ENCODE assay signal across 7 mouse cellular contexts in the genomic region with DNA sequence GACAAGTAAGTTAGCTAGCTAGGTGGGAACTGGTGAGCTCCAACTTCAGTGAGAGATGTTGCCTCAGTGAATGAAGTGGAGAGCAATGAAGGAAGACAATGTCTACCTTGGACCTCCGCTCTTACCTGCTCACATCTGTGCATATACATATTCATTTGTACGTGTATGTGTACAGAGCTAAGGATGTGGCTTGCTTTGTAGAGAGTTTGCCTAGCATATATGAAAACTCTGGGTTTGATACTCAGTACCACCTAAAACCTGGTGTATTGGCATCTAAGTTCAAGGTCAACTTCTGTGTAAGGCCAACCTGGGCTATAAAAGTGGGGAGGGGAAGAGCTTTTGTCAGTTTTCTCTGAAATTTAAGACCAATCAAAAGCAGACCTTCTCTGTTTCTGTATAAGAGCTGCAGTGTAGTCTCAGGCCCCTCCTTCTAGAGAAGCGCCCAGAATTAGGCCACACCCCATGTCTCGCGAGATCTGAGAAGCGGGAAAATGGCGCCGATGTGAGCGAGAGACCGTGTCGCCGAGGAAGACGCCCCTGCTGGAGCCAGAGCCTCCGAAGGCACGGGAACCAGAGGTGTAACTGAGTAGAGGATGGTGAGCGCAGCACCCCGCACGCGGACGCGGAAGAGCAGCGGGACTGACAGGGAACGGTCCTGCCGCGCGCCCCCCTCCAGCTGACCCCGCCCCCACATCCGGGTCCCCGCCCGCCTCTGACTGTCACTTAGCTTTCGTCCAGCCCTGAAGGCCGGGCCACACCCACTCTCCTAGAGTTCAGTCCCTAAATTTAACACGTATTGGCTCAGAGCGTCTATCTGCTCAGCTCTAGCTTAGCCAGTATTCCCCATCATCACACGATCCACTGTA. TPM values are rescaled to one million over a fixed set of nuclear protein-coding genes. Genes with fewer than 3 reads are reported as not detected.
DNase-seq lines count a peak whose midpoint lies in the region; ATAC-seq lines count a peak whose summit lies in the region.

Gene Zfp414 (plus strand): TSS at position 470 of the 866 bp plus-strand sequence.

- peak; percentile 91 for ATAC-seq in embryonic facial prominence, embryonic 11.5 days (replicated peaks; ENCODE audit: insufficient number of reproducible peaks, low FRiP score, low TSS enrichment, low read depth)
- peak; percentile 94 for ATAC-seq in limb, embryonic 11.5 days (ENCODE audit: insufficient number of reproducible peaks, low FRiP score, low TSS enrichment, low read depth)
- ATAC-seq in midbrain, embryonic 14.5 days (ENCODE audit: low FRiP score, low TSS enrichment), result peak; percentile 94

- no peaks in the 10 kb centered on the region for H3K9me3 ChIP-seq in embryonic facial prominence, embryonic 11.5 days (replicated peaks; ENCODE audit: control insufficient read depth, low read length)
- H3K9me3 ChIP-seq in limb, embryonic 11.5 days (ENCODE audit: control insufficient read depth, low read length), result no peaks in the 10 kb centered on the region
- no peaks in the 10 kb centered on the region for H3K9me3 ChIP-seq in midbrain, embryonic 14.5 days (ENCODE audit: control insufficient read depth, low read length)

- peaks cover 3% of the 10 kb centered on the region; the same call in 1 of the 2 replicates for H3K36me3 ChIP-seq in embryonic facial prominence, embryonic 11.5 days (replicated peaks; ENCODE audit: control insufficient read depth, insufficient read depth, low read depth, low read length)
- H3K36me3 ChIP-seq in limb, embryonic 11.5 days (ENCODE audit: control insufficient read depth, insufficient read depth, low read length), result peaks cover 3% of the 10 kb centered on the region; the same call in 1 of the 2 replicates
- peaks cover 24% of the 10 kb centered on the region for H3K36me3 ChIP-seq in midbrain, embryonic 14.5 days (ENCODE audit: control insufficient read depth, insufficient read depth, low read length)

- peak; percentile 95 for DNase-seq in adrenal gland, postnatal 14 days
- DNase-seq in embryonic facial prominence, embryonic 11.5 days (ENCODE audit: low spot score), result peak; percentile 98
- DNase-seq in heart, adult 11 months, result peak; percentile 99
- DNase-seq in kidney, adult 18-20 months, result peak; percentile 96
- DNase-seq in limb, embryonic 11.5 days (ENCODE audit: low spot score), result peak; percentile 96
- DNase-seq in midbrain, embryonic 14.5 days, result peak; percentile 98
- peak; percentile 83 to 93 for DNase-seq in spleen, adult 18-20 months

- H3K27me3 ChIP-seq in embryonic facial prominence, embryonic 11.5 days (ENCODE audit: control insufficient read depth, insufficient read depth, low read length), result no peaks in the 10 kb centered on the region
- H3K27me3 ChIP-seq in limb, embryonic 11.5 days (ENCODE audit: control insufficient read depth, insufficient read depth, low read length), result no peaks in the 10 kb centered on the region
- no peaks in the 10 kb centered on the region for H3K27me3 ChIP-seq in midbrain, embryonic 14.5 days (ENCODE audit: control insufficient read depth, insufficient read depth, low read length)

- no peaks in the 10 kb centered on the region; the same call in 1 of the 2 replicates for H3K4me1 ChIP-seq in embryonic facial prominence, embryonic 11.5 days (ENCODE audit: control insufficient read depth, insufficient read depth, low read length)
- H3K4me1 ChIP-seq in limb, embryonic 11.5 days (ENCODE audit: control insufficient read depth, insufficient read depth, low read length), result peaks cover 6% of the 10 kb centered on the region; the same call in 1 of the 2 replicates
- peaks cover 16% of the 10 kb centered on the region for H3K4me1 ChIP-seq in midbrain, embryonic 14.5 days (ENCODE audit: control insufficient read depth, insufficient read depth, low read length)

- H3K9ac ChIP-seq in embryonic facial prominence, embryonic 11.5 days (replicated peaks; ENCODE audit: low read length), result peak within 1 kb of the TSS; percentile 90
- H3K9ac ChIP-seq in limb, embryonic 11.5 days (ENCODE audit: low read length), result peak within 1 kb of the TSS; percentile 92
- peak within 1 kb of the TSS; percentile 72 for H3K9ac ChIP-seq in midbrain, embryonic 14.5 days (replicated peaks; ENCODE audit: low read length)

- peak within 1 kb of the TSS; percentile 96 for H3K27ac ChIP-seq in embryonic facial prominence, embryonic 11.5 days (replicated peaks; ENCODE audit: low read depth, low read length)
- H3K27ac ChIP-seq in limb, embryonic 11.5 days (replicated peaks; ENCODE audit: low read depth, low read length), result peak within 1 kb of the TSS; percentile 95
- peak within 1 kb of the TSS; percentile 96 for H3K27ac ChIP-seq in midbrain, embryonic 14.5 days (replicated peaks; ENCODE audit: low read depth, low read length)

- 3% methylated on average over 33 of the region's 35 CpGs for WGBS in embryonic facial prominence, embryonic 11.5 days
- WGBS in limb, embryonic 11.5 days, result 3% methylated on average over 35 of the region's 35 CpGs
- WGBS in midbrain, embryonic 14.5 days, result 3% methylated on average over 35 of the region's 35 CpGs

- peak within 1 kb of the TSS; percentile 65 for H3K4me2 ChIP-seq in embryonic facial prominence, embryonic 11.5 days (ENCODE audit: low read depth, low read length)
- peak within 1 kb of the TSS; percentile 73 for H3K4me2 ChIP-seq in limb, embryonic 11.5 days (ENCODE audit: low read depth, severe bottlenecking)
- H3K4me2 ChIP-seq in midbrain, embryonic 14.5 days (ENCODE audit: low read length), result peak within 1 kb of the TSS; percentile 61

- H3K4me3 ChIP-seq in embryonic facial prominence, embryonic 11.5 days (ENCODE audit: low read depth, low read length), result peak within 1 kb of the TSS; percentile 66
- peak within 1 kb of the TSS; percentile 59 for H3K4me3 ChIP-seq in limb, embryonic 11.5 days (ENCODE audit: low read depth, low read length)
- peak within 1 kb of the TSS; percentile 50 for H3K4me3 ChIP-seq in midbrain, embryonic 14.5 days (replicated peaks; ENCODE audit: low read depth, low read length)

RNA-seq across cellular contexts. Expression of gene Zfp414, which starts in this region (rescaled TPM):
- total RNA-seq in adrenal gland, postnatal 14 days (2021), result 32.8 and 38.9 TPM in 2 replicates
- 53.3 and 60.0 TPM in 2 replicates for polyA plus RNA-seq in embryonic facial prominence, embryonic 11.5 days (2014; fragmentation: Nextera tagmentation; extraction: Ambion mirVana)
- 72.9 and 75.7 TPM in 2 replicates for polyA plus RNA-seq in limb, embryonic 11.5 days (2014; fragmentation: Nextera tagmentation; extraction: Ambion mirVana)
- polyA plus RNA-seq in midbrain, embryonic 14.5 days (2014; fragmentation: Nextera tagmentation; extraction: Ambion mirVana), result 91.4 and 115 TPM in 2 replicates

Comparison
In these comparisons a context has a peak if more than half of its experiments do, and no peak if none do; other contexts are left out.
1. Peak in every context shown above with its lines: DNase-seq, ATAC-seq, H3K4me3 ChIP-seq and H3K27ac ChIP-seq.